Mouse (Mus musculus) mouse embryonic stem cell (cell line): Measurements from ENCODE around the gene Rnf24.

Source experiments
- in situ Hi-C, 2 experiments: fragments of 300-500 bp; cut with MboI; formaldehyde crosslinking; loops; 1 replicate in 1 of 2; 3 replicates in 1 of 2; pipeline ENCODE4 v1.14.3; 2019 to 2020; ENCODE audit warnings: low sequenced_read_pairs in 2 of 2, low pct_unique_long_range_greater_than_20kb in 1 of 2, mixed read lengths in 1 of 2; ENCODE audit not compliant: unreplicated experiment in 1 of 2

Gene Rnf24

DNA sequence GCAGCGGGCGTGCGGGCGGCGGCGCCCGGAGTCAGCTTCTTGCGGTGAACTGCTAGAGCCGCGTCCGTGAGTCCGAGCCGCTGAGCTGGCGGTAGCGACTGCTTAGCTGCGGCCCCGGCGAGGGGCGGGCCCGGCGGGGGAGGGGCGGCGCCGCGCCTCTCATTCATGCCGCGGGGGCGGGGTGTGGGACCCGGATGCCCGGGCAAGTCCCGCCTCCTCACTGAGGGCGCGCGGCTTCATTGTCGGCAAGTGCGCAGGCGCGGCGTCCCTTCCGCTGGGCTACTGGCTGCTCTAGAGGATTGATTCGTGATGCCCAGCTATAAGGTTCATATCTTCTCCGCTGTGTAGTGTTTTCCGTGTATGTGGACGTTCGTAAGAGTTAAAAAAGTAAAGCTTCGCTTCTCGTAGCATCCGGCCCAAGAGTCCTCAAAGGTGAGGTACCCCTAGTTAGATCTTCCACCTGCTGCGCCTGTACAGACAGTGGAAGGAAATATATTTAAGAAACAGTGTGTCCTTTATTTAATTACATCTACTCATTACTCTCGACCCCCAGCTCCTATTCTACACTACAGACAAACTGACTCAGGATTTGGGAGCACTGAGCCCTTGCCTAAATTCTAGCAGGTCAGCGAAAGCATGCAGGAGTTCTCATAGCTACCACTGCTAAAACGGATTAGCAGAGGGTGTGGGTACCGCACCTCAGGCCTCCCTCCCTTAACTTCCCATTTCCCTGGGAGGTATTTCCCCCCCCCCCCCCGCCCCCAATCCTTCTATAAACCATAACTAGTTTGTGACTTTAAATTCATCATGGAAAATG, at the start of gene Rnf24:
Rnf24 (minus strand) TSS at position 146 of the 817 bp plus-strand sequence.
- in situ Hi-C loops, result no loop called here

- in situ Hi-C loops, result no loop called here
Measured at GRCm38 (mm10) chr2:131401794-131402495, 49.3 kb upstream of the Rnf24 start.

GRCm38 (mm10) chr2:131400846-131401245, 48.2 kb upstream of the Rnf24 start:
- in situ Hi-C loops, result no loop called here

- in situ Hi-C loops, result no loop called here
Measured at GRCm38 (mm10) chr2:131397323-131397848, 44.7 kb upstream of the Rnf24 start.

DNA sequence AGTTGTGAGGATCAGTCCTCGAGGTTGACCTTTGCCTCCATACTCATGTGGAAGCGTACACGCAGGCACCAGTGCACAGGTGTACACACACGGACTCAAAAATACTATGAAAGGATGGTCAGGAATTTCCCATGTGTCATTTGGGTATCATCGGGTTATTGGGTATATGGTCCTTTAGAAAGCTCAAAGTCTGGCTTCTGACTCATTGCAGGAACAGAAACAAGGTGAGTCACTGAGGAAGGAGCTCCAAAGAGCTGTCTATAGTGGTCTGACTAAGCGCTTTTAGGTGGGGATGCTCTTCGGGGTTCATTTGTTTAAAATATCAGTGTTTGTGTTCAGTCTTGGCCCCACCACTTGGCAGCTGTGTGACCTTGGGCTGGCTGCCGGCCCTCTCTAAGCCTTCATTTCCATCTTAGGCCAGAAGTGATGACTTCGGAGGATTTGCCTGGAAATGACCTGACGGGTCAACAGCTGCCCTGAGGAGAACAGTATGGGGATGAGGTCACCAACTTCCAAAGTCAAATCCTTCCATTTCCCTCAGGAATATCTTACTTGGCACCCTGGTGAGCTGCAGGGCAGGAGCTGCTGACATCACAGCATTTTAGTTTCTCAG, 33.8 kb upstream of the Rnf24 start:
- in situ Hi-C loops, result no loop called here

DNA sequence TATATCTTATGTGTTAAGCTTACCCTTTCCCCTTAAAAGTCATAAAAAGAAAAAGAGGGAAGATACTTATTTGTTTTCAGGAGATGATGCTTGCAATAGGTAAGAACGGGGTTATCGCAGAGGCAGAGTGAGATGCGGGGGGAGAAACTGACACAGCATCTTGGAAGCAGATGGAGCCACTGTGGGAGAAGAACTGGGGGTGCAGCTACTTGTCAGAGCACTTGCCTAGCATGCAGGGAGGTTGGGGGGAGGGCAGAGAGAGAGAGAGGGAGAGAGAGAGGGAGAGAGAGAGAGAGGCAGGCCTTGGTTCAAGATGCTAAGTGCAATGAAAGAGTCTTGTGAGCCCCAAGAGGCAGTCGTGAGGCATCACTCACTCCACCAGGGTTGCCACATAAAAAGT, 32.5 kb upstream of the Rnf24 start:
- in situ Hi-C loops, result no loop called here

DNA sequence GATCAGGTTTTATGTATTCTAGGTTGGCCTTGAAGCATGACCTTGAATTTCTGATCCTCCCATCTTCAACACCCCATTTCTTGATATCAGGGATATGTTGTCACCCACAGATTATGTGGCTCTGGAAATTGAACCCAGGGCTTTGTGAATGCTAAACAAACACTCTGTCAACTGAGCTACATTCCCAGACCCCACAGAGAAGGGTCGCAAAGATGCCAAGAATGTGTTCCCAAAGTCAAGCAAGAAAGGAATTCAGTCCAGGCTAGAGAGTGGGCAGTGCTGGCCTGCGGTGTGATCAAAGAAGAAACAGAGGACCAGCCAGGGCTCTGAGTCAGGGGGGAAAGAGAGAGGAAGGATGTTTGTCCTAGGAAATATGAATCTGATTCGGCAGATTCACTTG, 26.8 kb upstream of the Rnf24 start:
- in situ Hi-C loops, result no loop called here

DNA sequence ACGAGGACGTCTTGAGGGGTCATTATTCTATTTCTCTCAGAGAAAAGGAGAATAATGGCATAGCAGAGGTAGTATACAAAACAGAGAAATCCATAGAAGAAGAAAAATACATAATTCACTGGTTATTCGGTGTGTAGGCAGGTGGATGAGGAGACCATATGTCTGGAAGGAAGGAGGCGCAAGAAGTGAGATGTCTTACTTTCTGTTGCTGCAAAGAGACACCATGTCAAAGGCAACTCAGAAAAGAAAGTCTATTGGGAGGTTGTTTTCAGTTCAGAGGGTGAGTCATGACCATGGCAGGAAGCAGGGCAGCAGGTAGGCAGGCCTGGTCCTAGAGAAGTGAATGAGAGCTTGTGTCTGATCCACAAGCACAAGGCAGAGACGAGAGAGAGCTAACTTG, 26.2 kb upstream of the Rnf24 start:
- in situ Hi-C loops, result no loop called here

DNA sequence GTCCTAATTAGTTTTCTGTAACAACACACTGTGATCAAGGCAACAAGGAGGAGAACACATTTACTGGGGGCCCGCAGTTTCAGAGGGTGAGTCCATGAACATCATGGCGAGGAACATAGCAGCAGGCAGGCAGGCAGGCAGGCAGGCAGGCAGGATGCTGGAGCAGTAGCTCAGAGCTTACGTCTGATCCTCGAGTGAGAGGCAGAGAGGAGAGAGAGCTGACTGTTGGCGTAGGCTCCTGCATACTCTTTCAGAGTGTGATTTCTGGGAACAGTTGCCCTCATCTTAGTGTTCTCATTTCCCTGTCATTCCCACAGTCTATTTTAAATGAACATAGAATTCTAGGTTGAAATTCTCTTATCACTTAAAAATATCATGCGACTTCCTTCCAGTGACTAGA, 24.4 kb upstream of the Rnf24 start:
- in situ Hi-C loops, result no loop called here

DNA sequence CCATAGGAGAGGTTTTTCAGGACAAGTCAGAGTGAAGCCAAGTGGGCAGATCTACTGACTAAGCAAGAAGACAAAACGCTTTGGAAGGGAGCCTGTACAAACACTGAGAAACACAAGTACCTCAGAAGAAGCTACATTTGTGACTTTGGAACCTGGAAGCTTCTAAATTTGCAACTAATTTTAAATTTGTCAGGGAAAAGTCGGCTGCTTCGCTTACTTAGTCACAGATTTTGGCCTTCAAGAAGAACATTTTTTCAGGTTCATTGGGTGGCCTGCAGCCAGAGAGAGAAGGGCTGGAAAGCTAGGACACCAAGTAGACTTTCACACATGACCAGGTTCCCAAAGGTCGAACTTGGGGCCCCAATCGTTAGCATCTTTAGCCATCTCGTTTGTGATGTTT, 21.0 kb upstream of the Rnf24 start:
- in situ Hi-C loops, result no loop called here

GRCm38 (mm10) chr2:131372276-131372877, 19.7 kb upstream of the Rnf24 start:
- in situ Hi-C loops, result no loop called here

DNA sequence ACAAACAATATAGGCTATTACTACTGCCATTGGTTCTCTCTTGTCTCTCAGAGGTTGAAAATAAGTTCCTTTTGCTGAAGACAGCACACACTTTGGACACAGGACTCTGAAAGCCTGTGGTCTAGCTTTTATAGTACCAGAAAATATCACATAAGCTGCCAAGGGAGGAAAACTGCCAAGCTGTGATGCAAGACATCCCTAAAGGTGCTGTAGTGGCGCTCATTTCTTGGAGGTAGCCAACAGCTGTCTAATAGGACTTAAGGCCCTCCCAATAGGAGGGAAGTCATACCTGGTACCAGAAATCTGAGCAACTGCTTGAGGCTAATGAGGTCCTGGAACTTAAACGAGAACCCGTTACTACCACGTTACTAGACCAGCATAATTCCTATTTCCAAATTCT, 19.1 kb upstream of the Rnf24 start:
- in situ Hi-C loops, result no loop called here

- in situ Hi-C loops, result no loop called here
Measured at GRCm38 (mm10) chr2:131370828-131371227, 18.1 kb upstream of the Rnf24 start.

- in situ Hi-C loops, result no loop called here
Measured at GRCm38 (mm10) chr2:131364689-131365088, 12.0 kb upstream of the Rnf24 start.

- in situ Hi-C loops, result no loop called here
Measured at GRCm38 (mm10) chr2:131358481-131358880, 5.8 kb upstream of the Rnf24 start.

DNA sequence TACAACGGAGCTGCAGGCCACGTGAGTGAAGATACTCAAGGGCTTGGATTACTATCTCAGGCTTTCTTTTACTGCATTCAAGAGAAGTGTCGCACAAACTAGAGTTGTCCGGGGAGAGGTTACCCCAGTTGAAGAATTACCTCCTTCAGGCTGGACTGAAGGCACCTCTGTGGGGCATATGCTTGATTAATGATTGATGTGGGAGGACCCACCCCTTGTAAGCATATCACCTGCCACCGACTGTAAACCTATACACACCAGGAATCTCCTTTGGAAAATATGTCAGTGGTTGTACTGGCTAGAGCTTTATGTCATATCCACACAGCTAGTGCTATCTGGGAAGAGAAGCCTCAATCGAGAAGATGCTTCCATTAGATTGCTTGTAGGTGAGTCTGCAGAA, 1.4 kb upstream of the Rnf24 start:
- in situ Hi-C loops, result no loop called here

DNA sequence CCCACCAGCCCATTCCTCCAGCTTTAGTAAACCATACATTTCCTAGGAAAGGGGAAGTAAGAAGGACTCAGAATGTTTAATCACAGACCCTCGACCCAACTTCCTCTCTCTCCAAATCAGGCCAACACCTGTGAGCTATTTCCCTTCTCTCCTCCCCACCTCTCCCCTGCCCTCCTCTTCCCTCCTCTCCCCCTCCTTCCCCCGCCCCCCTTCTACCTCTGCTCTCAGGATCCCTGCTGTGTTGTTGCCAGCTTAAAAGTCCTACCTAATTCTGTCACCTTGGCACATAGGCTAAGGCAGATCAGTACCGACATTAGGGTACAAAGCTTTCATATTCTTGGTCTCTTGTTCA, 848 bp upstream of the Rnf24 start:
- in situ Hi-C loops, result no loop called here

DNA sequence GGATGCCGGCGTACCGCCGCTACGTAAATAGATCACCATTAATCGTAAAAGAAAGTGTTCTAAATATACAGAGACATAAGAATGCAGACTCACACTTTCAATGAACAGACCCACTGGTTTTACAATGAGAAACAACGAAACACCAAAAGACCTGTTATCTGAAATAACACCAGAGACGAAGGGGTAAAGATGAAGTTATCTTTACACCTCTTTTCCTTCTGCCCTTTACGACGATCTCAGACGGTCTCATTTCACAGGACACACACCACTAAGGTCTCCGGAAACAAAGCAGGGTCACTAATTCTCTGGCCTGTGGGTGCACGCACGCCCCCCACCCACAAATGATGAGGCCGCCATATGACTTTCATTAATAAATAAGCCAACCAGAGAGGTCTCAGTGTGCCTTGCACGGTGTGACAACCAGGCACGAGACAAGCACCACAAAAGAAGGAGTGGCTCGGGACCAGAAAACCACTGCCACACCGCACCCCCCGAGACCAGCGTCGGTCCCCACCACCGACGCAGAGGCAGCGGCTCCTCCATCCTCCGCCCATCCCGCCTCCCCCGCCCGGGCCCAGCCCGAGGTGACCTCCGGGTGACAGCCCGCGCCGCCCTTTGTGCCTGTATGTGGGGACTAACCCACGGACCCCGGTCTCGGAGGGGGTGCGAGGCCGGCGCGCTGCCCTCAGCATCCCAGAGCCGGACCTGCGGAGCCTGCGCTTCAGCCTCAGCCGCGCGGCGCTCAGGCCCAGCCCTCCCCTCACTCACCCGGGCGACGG, 535 bp downstream of the Rnf24 start:
- in situ Hi-C loops, result no loop called here
